Mouse (Mus musculus): Measurements from ENCODE around the gene Chac1. TPM values are rescaled to one million over a fixed set of nuclear protein-coding genes. Genes with fewer than 3 reads are reported as not detected.

The Chac1 gene
- 2.3 and 2.7 TPM in 2 replicates for polyA plus RNA-seq (2015; fragmentation: Nextera tagmentation; extraction: Ambion mirVana)

- Histone ChIP-seq H3K9ac (peak within 1 kb of the TSS; percentile 51), H3K4me2 (replicated peaks) (peak within 1 kb of the TSS; percentile 96), H3K36me3 (no peaks in the 10 kb centered on the region), H3K9me3 (no peaks in the 10 kb centered on the region), H3K4me3 (replicated peaks) (peak within 1 kb of the TSS; percentile 51), H3K27ac (no peak within 1 kb of the TSS), H3K4me1 (replicated peaks) (peaks cover 13% of the 10 kb centered on the region), H3K27me3 (replicated peaks) (peaks cover 18% of the 10 kb centered on the region)
- 5% methylated on average over 58 of the region's 58 CpGs for WGBS
- ATAC-seq = peak; percentile 97
Measured at GRCm38 (mm10) chr2:119350555-119351486, at the start of gene Chac1. Gene Chac1 (plus strand): TSS chr2:119351229.

- 76% methylated on average over 6 of the region's 6 CpGs for WGBS
- Histone ChIP-seq H3K4me1 (replicated peaks) (peaks cover 36% of the 10 kb centered on the region), H3K27ac (no peak overlapping the region), H3K4me2 (replicated peaks) (no peak overlapping the region), H3K4me3 (replicated peaks) (no peak overlapping the region), H3K27me3 (replicated peaks) (no peaks in the 10 kb centered on the region), H3K9ac (no peak overlapping the region), H3K36me3 (peaks cover under 1% of the 10 kb centered on the region; the same call in 1 of the 2 replicates), H3K9me3 (no peaks in the 10 kb centered on the region)
- ATAC-seq = no peak
Measured at GRCm38 (mm10) chr2:119302876-119303275, 48.2 kb upstream of the Chac1 start.

- WGBS = 45% methylated on average over 3 of the region's 3 CpGs
- no peak overlapping the region for H3K4me3 ChIP-seq (replicated peaks)
- H3K4me1 ChIP-seq (replicated peaks) = peaks cover 32% of the 10 kb centered on the region
- H3K27ac ChIP-seq = 0 out of 2 replicates have a peak overlapping the region, but pooled peaks have one; percentile 64
- H3K27me3 ChIP-seq (replicated peaks) = no peaks in the 10 kb centered on the region
- H3K9me3 ChIP-seq = no peaks in the 10 kb centered on the region
- ATAC-seq = no peak
- H3K9ac ChIP-seq = no peak overlapping the region
- no peaks in the 10 kb centered on the region for H3K36me3 ChIP-seq
- no peak overlapping the region for H3K4me2 ChIP-seq (replicated peaks)
Measured at GRCm38 (mm10) chr2:119304391-119304790, 46.6 kb upstream of the Chac1 start.

- 29% methylated on average over 3 of the region's 3 CpGs for WGBS
- Histone ChIP-seq H3K4me3 (replicated peaks) (no peak overlapping the region), H3K9ac (no peak overlapping the region), H3K27ac (peak overlapping the region; percentile 64), H3K4me2 (replicated peaks) (no peak overlapping the region), H3K4me1 (replicated peaks) (peaks cover 32% of the 10 kb centered on the region), H3K27me3 (replicated peaks) (no peaks in the 10 kb centered on the region), H3K36me3 (no peaks in the 10 kb centered on the region), H3K9me3 (no peaks in the 10 kb centered on the region)
- peak; percentile 55 for ATAC-seq
Measured at GRCm38 (mm10) chr2:119304798-119305208, 46.2 kb upstream of the Chac1 start.

- 36% methylated on average over 12 of the region's 12 CpGs for WGBS
- Histone ChIP-seq H3K4me1 (replicated peaks) (0 out of 2 replicates have a peak, but pooled peaks cover 12% of the 10 kb centered on the region), H3K4me3 (replicated peaks) (no peak overlapping the region), H3K27ac (no peak overlapping the region), H3K4me2 (replicated peaks) (no peak overlapping the region), H3K36me3 (no peaks in the 10 kb centered on the region), H3K9ac (no peak overlapping the region), H3K9me3 (no peaks in the 10 kb centered on the region), H3K27me3 (replicated peaks) (no peaks in the 10 kb centered on the region)
- ATAC-seq = no peak
Measured at GRCm38 (mm10) chr2:119311544-119311943, 39.5 kb upstream of the Chac1 start.

GRCm38 (mm10) chr2:119312380-119312958 is 38.6 kb upstream of the Chac1 start:
- ATAC-seq = no peak
- no peak overlapping the region for H3K27ac ChIP-seq
- no peaks in the 10 kb centered on the region for H3K9me3 ChIP-seq

GRCm38 (mm10) chr2:119313780-119314479 is 37.1 kb upstream of the Chac1 start:
- no peak for ATAC-seq
- Histone ChIP-seq H3K27me3 (replicated peaks) (no peaks in the 10 kb centered on the region), H3K9ac (no peak overlapping the region), H3K4me2 (replicated peaks) (no peak overlapping the region), H3K9me3 (no peaks in the 10 kb centered on the region), H3K27ac (no peak overlapping the region; the same call in 1 of the 2 replicates), H3K36me3 (no peaks in the 10 kb centered on the region), H3K4me1 (replicated peaks) (0 out of 2 replicates have a peak, but pooled peaks cover 19% of the 10 kb centered on the region), H3K4me3 (replicated peaks) (no peak overlapping the region)
- WGBS = 43% methylated on average over 10 of the region's 10 CpGs

More at GRCm38 (mm10) chr2:119312380-119312958, 38.6 kb upstream of the Chac1 start:
- Histone ChIP-seq H3K4me1 (replicated peaks) (0 out of 2 replicates have a peak, but pooled peaks cover 12% of the 10 kb centered on the region), H3K9ac (no peak overlapping the region), H3K4me3 (replicated peaks) (no peak overlapping the region), H3K36me3 (no peaks in the 10 kb centered on the region), H3K4me2 (replicated peaks) (no peak overlapping the region), H3K27me3 (replicated peaks) (no peaks in the 10 kb centered on the region)
- WGBS = 76% methylated on average over 2 of the region's 2 CpGs

- no peak for ATAC-seq
- WGBS = 77% methylated on average over 12 of the region's 12 CpGs
- no peak overlapping the region for H3K9ac ChIP-seq
- H3K4me2 ChIP-seq (replicated peaks) = no peak overlapping the region
- H3K4me3 ChIP-seq (replicated peaks) = no peak overlapping the region
- H3K4me1 ChIP-seq (replicated peaks) = 0 out of 2 replicates have a peak, but pooled peaks cover 16% of the 10 kb centered on the region
- H3K9me3 ChIP-seq = no peaks in the 10 kb centered on the region
- no peak overlapping the region; the same call in 1 of the 2 replicates for H3K27ac ChIP-seq
- no peaks in the 10 kb centered on the region for H3K36me3 ChIP-seq
- no peaks in the 10 kb centered on the region for H3K27me3 ChIP-seq (replicated peaks)
Measured at GRCm38 (mm10) chr2:119314742-119315310, 36.2 kb upstream of the Chac1 start.

- WGBS = 62% methylated on average over 3 of the region's 3 CpGs
- peak; percentile 81 for ATAC-seq
- H3K9ac ChIP-seq = no peak overlapping the region
- no peaks in the 10 kb centered on the region for H3K36me3 ChIP-seq
- H3K4me1 ChIP-seq (replicated peaks) = peaks cover 31% of the 10 kb centered on the region
- H3K27me3 ChIP-seq (replicated peaks) = peaks cover 23% of the 10 kb centered on the region
- H3K27ac ChIP-seq = peak overlapping the region; percentile 75
- H3K4me3 ChIP-seq (replicated peaks) = no peak overlapping the region
- H3K4me2 ChIP-seq (replicated peaks) = peak overlapping the region; percentile 12; the same call in 1 of the 2 replicates
- H3K9me3 ChIP-seq = no peaks in the 10 kb centered on the region
Measured at GRCm38 (mm10) chr2:119318043-119318710, 32.9 kb upstream of the Chac1 start.

- 73% methylated on average over 8 of the region's 8 CpGs for WGBS
- Histone ChIP-seq H3K27ac (no peak overlapping the region), H3K27me3 (replicated peaks) (peaks cover 42% of the 10 kb centered on the region), H3K9me3 (no peaks in the 10 kb centered on the region), H3K9ac (no peak overlapping the region), H3K36me3 (no peaks in the 10 kb centered on the region), H3K4me3 (replicated peaks) (no peak overlapping the region), H3K4me1 (replicated peaks) (peaks cover 42% of the 10 kb centered on the region), H3K4me2 (replicated peaks) (no peak overlapping the region)
- no peak for ATAC-seq
Measured at GRCm38 (mm10) chr2:119320571-119320970, 30.5 kb upstream of the Chac1 start.

Data from intestine, embryonic 15.5 days (tissue).